Mouse (Mus musculus) spleen, adult 12 weeks (tissue): Measurements from ENCODE around the gene Ghrl.

Experiments used
- DNase-seq: peaks from one replicate; pipeline ENCODE4 v3.0.0; 2022; ENCODE audit warnings: low spot score

Gene Ghrl

GRCm38 (mm10) chr6:113667611-113668122 lies 52.0 kb downstream of the Ghrl start:
- DNase-seq, result no peak
